Mouse (Mus musculus): ENCODE measurements at regions not wholly inside any gene's neighbourhood (a gene's known extent, or its start where the extent isn't known, plus 50 kb on each side); places are given as distances from the start of the nearest gene placed in this dataset.

- Histone ChIP-seq H3K4me3 (ENCODE audit: insufficient read depth, low read length) (no peak overlapping the region), H3K27ac (ENCODE audit: insufficient read depth, low read depth, low read length) (no peak overlapping the region)
- no peak for TF ChIP-seq POLR2A (IDR thresholded peaks at IDR 0.05; ENCODE audit: borderline replicate concordance, low read depth, low read length)
- no peak for TF ChIP-seq CTCF (IDR thresholded peaks at IDR 0.05; ENCODE audit: low read depth, low read length)
Measured at GRCm38 (mm10) chr12:92723022-92723421, 874.1 kb upstream of the Sel1l start.

DNA sequence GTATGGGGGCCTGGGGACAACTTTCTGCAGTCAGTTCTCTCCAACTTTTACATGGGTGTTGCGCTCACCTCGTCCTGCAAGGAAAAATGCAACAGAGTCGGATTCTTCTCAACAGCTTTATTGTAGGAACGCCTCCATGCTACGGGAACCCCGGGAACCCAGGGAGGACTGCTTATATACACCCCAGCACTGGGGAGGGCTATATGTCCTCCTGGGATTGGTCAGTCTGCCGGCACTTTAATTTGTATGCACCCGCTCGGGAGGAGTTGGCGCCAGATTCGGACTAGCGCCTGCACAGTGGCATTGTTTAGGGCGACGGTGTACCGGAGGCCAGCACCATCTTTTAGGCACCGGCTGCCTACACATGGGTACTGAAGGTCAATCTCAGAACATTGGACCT is 864.5 kb upstream of the Sel1l start:
- Histone ChIP-seq H3K4me1 (ENCODE audit: control insufficient read depth, insufficient read depth, low read length) (no peaks in the 10 kb centered on the region), H3K27ac (ENCODE audit: insufficient read depth, low read depth, low read length) (no peak overlapping the region), H3K4me3 (ENCODE audit: insufficient read depth, low read length) (no peak overlapping the region)
- TF ChIP-seq CTCF (IDR thresholded peaks at IDR 0.05; ENCODE audit: low read depth, low read length), result no peak
- TF ChIP-seq POLR2A (IDR thresholded peaks at IDR 0.05; ENCODE audit: borderline replicate concordance, low read depth, low read length), result no peak

More at GRCm38 (mm10) chr12:92723022-92723421, 874.1 kb upstream of the Sel1l start:
- no peaks in the 10 kb centered on the region for H3K4me1 ChIP-seq (ENCODE audit: control insufficient read depth, insufficient read depth, low read length)

DNA sequence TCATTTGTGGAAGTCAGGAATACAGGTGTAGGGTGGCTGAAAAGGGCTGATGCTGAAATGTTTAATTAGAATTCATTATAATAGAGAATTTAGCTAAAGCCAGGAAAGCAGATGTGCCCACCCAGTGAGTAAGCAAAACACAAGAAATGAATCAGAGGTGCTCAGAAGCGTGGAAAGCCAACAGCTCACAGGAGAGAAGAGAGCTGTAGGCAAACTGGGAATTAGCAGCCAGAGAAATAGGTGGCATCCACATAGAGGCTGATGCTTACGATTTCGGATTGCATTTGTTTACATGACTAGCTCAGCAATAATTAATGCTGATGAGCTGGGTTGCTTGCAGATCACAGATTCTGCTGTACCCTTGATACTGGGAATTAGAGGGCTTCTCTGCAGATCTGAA is 859.5 kb upstream of the Sel1l start:
- H3K27ac ChIP-seq (ENCODE audit: insufficient read depth, low read depth, low read length), result no peak overlapping the region
- TF ChIP-seq POLR2A (IDR thresholded peaks at IDR 0.05; ENCODE audit: borderline replicate concordance, low read depth, low read length) (no peak), CTCF (IDR thresholded peaks at IDR 0.05; ENCODE audit: low read depth, low read length) (no peak)
- no peak overlapping the region for H3K4me3 ChIP-seq (ENCODE audit: insufficient read depth, low read length)
- no peaks in the 10 kb centered on the region for H3K4me1 ChIP-seq (ENCODE audit: control insufficient read depth, insufficient read depth, low read length)

- no peaks in the 10 kb centered on the region for H3K4me1 ChIP-seq (ENCODE audit: control insufficient read depth, insufficient read depth, low read length)
- no peak for TF ChIP-seq POLR2A (IDR thresholded peaks at IDR 0.05; ENCODE audit: borderline replicate concordance, low read depth, low read length)
- TF ChIP-seq CTCF (IDR thresholded peaks at IDR 0.05; ENCODE audit: low read depth, low read length), result no peak
- H3K4me3 ChIP-seq (ENCODE audit: insufficient read depth, low read length), result no peak overlapping the region
- H3K27ac ChIP-seq (ENCODE audit: insufficient read depth, low read depth, low read length), result no peak overlapping the region
Measured at GRCm38 (mm10) chr12:92703731-92704130, 854.8 kb upstream of the Sel1l start.

DNA sequence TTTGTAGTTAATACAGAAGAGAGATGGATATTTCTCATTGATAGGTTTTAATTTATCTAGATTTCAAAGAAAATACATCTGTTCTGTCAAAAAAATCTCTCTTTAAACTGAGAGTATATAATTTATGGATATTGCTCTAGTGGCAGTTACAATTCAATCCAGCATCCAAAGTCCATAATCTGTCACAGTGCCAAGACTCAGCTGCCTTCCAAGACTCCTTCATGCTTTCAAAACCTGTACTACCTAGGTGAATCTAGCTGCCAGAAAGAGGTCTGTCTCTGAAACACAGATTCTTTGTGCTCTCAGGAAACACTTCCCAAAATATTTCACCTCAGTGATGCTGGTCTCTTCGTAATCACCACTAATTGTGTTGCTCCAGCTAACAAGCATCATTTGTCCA is 844.0 kb upstream of the Sel1l start:
- H3K4me3 ChIP-seq (ENCODE audit: insufficient read depth, low read length), result no peak overlapping the region
- H3K4me1 ChIP-seq (ENCODE audit: control insufficient read depth, insufficient read depth, low read length), result no peaks in the 10 kb centered on the region
- no peak overlapping the region for H3K27ac ChIP-seq (ENCODE audit: insufficient read depth, low read depth, low read length)
- no peak for TF ChIP-seq CTCF (IDR thresholded peaks at IDR 0.05; ENCODE audit: low read depth, low read length)
- no peak for TF ChIP-seq POLR2A (IDR thresholded peaks at IDR 0.05; ENCODE audit: borderline replicate concordance, low read depth, low read length)

DNA sequence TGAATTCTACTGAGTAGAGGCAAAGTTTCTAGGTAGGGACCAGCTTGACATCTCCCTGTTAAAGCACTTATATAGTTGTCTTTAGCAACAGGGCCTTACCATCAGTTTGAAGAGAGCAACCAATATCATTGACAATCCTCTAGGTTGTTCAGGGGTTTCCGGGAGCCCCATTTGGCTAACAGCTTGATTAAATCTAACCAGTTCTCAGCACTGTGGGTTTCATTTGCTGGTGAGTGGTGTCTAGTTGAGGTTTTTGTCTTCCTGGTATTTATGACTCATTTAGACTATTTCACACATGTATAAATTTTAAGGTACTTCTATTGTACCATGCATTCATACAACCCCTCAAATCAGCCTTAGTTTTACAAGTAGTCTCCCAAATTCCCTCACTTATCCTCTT is 823.4 kb upstream of the Sel1l start:
- H3K4me3 ChIP-seq (ENCODE audit: insufficient read depth, low read length), result no peak overlapping the region
- H3K4me1 ChIP-seq (ENCODE audit: control insufficient read depth, insufficient read depth, low read length), result no peaks in the 10 kb centered on the region
- TF ChIP-seq CTCF (IDR thresholded peaks at IDR 0.05; ENCODE audit: low read depth, low read length), result no peak
- TF ChIP-seq POLR2A (IDR thresholded peaks at IDR 0.05; ENCODE audit: borderline replicate concordance, low read depth, low read length), result no peak
- no peak overlapping the region for H3K27ac ChIP-seq (ENCODE audit: insufficient read depth, low read depth, low read length)

- no peak overlapping the region for H3K4me3 ChIP-seq (ENCODE audit: insufficient read depth, low read length)
- H3K27ac ChIP-seq (ENCODE audit: insufficient read depth, low read depth, low read length), result no peak overlapping the region
- no peaks in the 10 kb centered on the region for H3K4me1 ChIP-seq (ENCODE audit: control insufficient read depth, insufficient read depth, low read length)
- TF ChIP-seq POLR2A (IDR thresholded peaks at IDR 0.05; ENCODE audit: borderline replicate concordance, low read depth, low read length) (no peak), CTCF (IDR thresholded peaks at IDR 0.05; ENCODE audit: low read depth, low read length) (no peak)
Measured at GRCm38 (mm10) chr12:92646634-92647033, 797.7 kb upstream of the Sel1l start.

- no peaks in the 10 kb centered on the region for H3K4me1 ChIP-seq (ENCODE audit: control insufficient read depth, insufficient read depth, low read length)
- no peak overlapping the region for H3K4me3 ChIP-seq (ENCODE audit: insufficient read depth, low read length)
- TF ChIP-seq POLR2A (IDR thresholded peaks at IDR 0.05; ENCODE audit: borderline replicate concordance, low read depth, low read length) (no peak), CTCF (IDR thresholded peaks at IDR 0.05; ENCODE audit: low read depth, low read length) (no peak)
- H3K27ac ChIP-seq (ENCODE audit: insufficient read depth, low read depth, low read length), result no peak overlapping the region
Measured at GRCm38 (mm10) chr12:92645006-92645624, 796.2 kb upstream of the Sel1l start.

GRCm38 (mm10) chr12:92619120-92619519 is 770.2 kb upstream of the Sel1l start:
- Histone ChIP-seq H3K4me1 (ENCODE audit: control insufficient read depth, insufficient read depth, low read length) (no peaks in the 10 kb centered on the region), H3K4me3 (ENCODE audit: insufficient read depth, low read length) (no peak overlapping the region), H3K27ac (ENCODE audit: insufficient read depth, low read depth, low read length) (no peak overlapping the region)
- TF ChIP-seq CTCF (IDR thresholded peaks at IDR 0.05; ENCODE audit: low read depth, low read length) (no peak), POLR2A (IDR thresholded peaks at IDR 0.05; ENCODE audit: borderline replicate concordance, low read depth, low read length) (no peak)

GRCm38 (mm10) chr12:92618519-92618918 is 769.6 kb upstream of the Sel1l start:
- no peak overlapping the region for H3K27ac ChIP-seq (ENCODE audit: insufficient read depth, low read depth, low read length)
- no peaks in the 10 kb centered on the region for H3K4me1 ChIP-seq (ENCODE audit: control insufficient read depth, insufficient read depth, low read length)
- TF ChIP-seq POLR2A (IDR thresholded peaks at IDR 0.05; ENCODE audit: borderline replicate concordance, low read depth, low read length) (no peak), CTCF (IDR thresholded peaks at IDR 0.05; ENCODE audit: low read depth, low read length) (no peak)

GRCm38 (mm10) chr12:92601673-92602072 is 752.7 kb upstream of the Sel1l start:
- no peak for TF ChIP-seq POLR2A (IDR thresholded peaks at IDR 0.05; ENCODE audit: borderline replicate concordance, low read depth, low read length)
- H3K4me1 ChIP-seq (ENCODE audit: control insufficient read depth, insufficient read depth, low read length), result no peaks in the 10 kb centered on the region
- no peak overlapping the region for H3K4me3 ChIP-seq (ENCODE audit: insufficient read depth, low read length)
- H3K27ac ChIP-seq (ENCODE audit: insufficient read depth, low read depth, low read length), result no peak overlapping the region

More at GRCm38 (mm10) chr12:92618519-92618918, 769.6 kb upstream of the Sel1l start:
- H3K4me3 ChIP-seq (ENCODE audit: insufficient read depth, low read length), result no peak overlapping the region
